Mouse (Mus musculus): ENCODE measurements around the gene Fgfr2. TPM values are rescaled to one million over a fixed set of nuclear protein-coding genes. Genes with fewer than 3 reads are reported as not detected.
A peak's percentile ranks its signal among the peaks of the same experiment; 100 is the strongest.

Gene Fgfr2
- polyA plus RNA-seq, 1 experiment from 2014 or later = 11.2 TPM

- Histone ChIP-seq H3K36me3 (replicated peaks; ENCODE audit: insufficient read depth, low read length) (peaks cover 3% of the 10 kb centered on the region; the same call in 1 of the 2 replicates), H3K4me2 (ENCODE audit: low read depth, low read length) (no peak overlapping the region), H3K4me1 (ENCODE audit: insufficient read depth) (no peaks in the 10 kb centered on the region), H3K27ac (ENCODE audit: low read depth) (no peak overlapping the region), H3K4me3 (ENCODE audit: low read depth, low read length) (no peak overlapping the region), H3K27me3 (ENCODE audit: insufficient read depth, low read length) (no peaks in the 10 kb centered on the region), H3K9ac (replicated peaks) (no peak overlapping the region), H3K9me3 (ENCODE audit: low read length) (no peaks in the 10 kb centered on the region)
- ATAC-seq = no peak
- 86% methylated on average over 14 of the region's 14 CpGs for WGBS (ENCODE audit: insufficient replicate concordance)
- TF ChIP-seq EP300 (IDR thresholded peaks at IDR 0.05; ENCODE audit: low read depth) (no peak), CTCF (IDR thresholded peaks at IDR 0.05; ENCODE audit: low read depth) (no peak)
- no peak for DNase-seq
These were observed 2212.3 kb downstream of the Fgfr2 start for GRCm38 (mm10) chr7:130910841-130911240.

- WGBS (ENCODE audit: insufficient replicate concordance) = 77% methylated on average over 13 of the region's 13 CpGs
- ATAC-seq = peak; percentile 55
- Histone ChIP-seq H3K4me1 (ENCODE audit: insufficient read depth) (no peaks in the 10 kb centered on the region), H3K27me3 (ENCODE audit: insufficient read depth, low read length) (no peaks in the 10 kb centered on the region), H3K36me3 (replicated peaks; ENCODE audit: insufficient read depth, low read length) (peaks cover 13% of the 10 kb centered on the region), H3K9me3 (ENCODE audit: low read length) (no peaks in the 10 kb centered on the region), H3K9ac (replicated peaks) (no peak overlapping the region), H3K27ac (ENCODE audit: low read depth) (no peak overlapping the region), H3K4me2 (ENCODE audit: low read depth, low read length) (no peak overlapping the region), H3K4me3 (ENCODE audit: low read depth, low read length) (no peak overlapping the region)
- TF ChIP-seq EP300 (IDR thresholded peaks at IDR 0.05; ENCODE audit: low read depth) (no peak), CTCF (IDR thresholded peaks at IDR 0.05; ENCODE audit: low read depth) (no peak)
- no peak for DNase-seq
These were observed 2218.4 kb downstream of the Fgfr2 start for GRCm38 (mm10) chr7:130904571-130905365.

GRCm38 (mm10) chr7:130903505-130904074 lies 2219.6 kb downstream of the Fgfr2 start:
- ATAC-seq (peak; percentile 41), DNase-seq (peak; percentile 33)
- Histone ChIP-seq H3K9me3 (ENCODE audit: low read length) (no peaks in the 10 kb centered on the region), H3K36me3 (replicated peaks; ENCODE audit: insufficient read depth, low read length) (peaks cover 16% of the 10 kb centered on the region), H3K27ac (ENCODE audit: low read depth) (peak overlapping the region; percentile 24; the same call in 1 of the 2 replicates), H3K9ac (replicated peaks) (no peak overlapping the region), H3K4me2 (ENCODE audit: low read depth, low read length) (peak overlapping the region; percentile 44), H3K27me3 (ENCODE audit: insufficient read depth, low read length) (no peaks in the 10 kb centered on the region), H3K4me1 (ENCODE audit: insufficient read depth) (no peaks in the 10 kb centered on the region), H3K4me3 (ENCODE audit: low read depth, low read length) (peak overlapping the region; percentile 29)
- TF ChIP-seq CTCF (IDR thresholded peaks at IDR 0.05; ENCODE audit: low read depth) = no peak
- 39% methylated on average over 16 of the region's 16 CpGs for WGBS (ENCODE audit: insufficient replicate concordance)

DNA sequence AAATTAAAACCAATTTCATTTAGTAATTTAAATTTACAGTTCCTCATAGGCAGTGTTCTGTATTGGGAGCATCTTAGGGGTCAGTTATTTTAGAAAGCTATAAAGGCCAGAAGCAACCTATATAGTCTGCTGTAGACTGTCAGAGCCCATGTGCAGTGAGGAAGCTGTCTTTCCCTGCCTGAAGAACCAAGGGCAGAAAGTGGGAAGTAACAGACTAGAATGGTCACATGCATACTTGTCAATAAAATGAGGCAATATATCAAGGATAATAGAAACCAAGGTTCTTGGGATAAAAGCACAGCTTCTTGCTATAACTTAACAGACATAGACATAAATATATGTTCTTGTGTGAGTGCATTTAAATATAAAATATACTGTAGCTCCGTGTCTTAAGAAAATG lies 2220.2 kb downstream of the Fgfr2 start:
- peaks cover 16% of the 10 kb centered on the region for H3K36me3 ChIP-seq (replicated peaks; ENCODE audit: insufficient read depth, low read length)
- H3K27me3 ChIP-seq (ENCODE audit: insufficient read depth, low read length) = no peaks in the 10 kb centered on the region
- H3K4me1 ChIP-seq (ENCODE audit: insufficient read depth) = no peaks in the 10 kb centered on the region
- H3K9ac ChIP-seq (replicated peaks) = no peak overlapping the region
- no peak overlapping the region for H3K4me3 ChIP-seq (ENCODE audit: low read depth, low read length)
- peak overlapping the region; percentile 24; the same call in 1 of the 2 replicates for H3K27ac ChIP-seq (ENCODE audit: low read depth)
- no peaks in the 10 kb centered on the region for H3K9me3 ChIP-seq (ENCODE audit: low read length)
- DNase-seq (no peak), ATAC-seq (no peak)
- H3K4me2 ChIP-seq (ENCODE audit: low read depth, low read length) = no peak overlapping the region
- TF ChIP-seq EP300 (IDR thresholded peaks at IDR 0.05; ENCODE audit: low read depth) (no peak), CTCF (IDR thresholded peaks at IDR 0.05; ENCODE audit: low read depth) (no peak)
- 83% methylated on average over 1 of the region's 1 CpGs for WGBS (ENCODE audit: insufficient replicate concordance)

- Histone ChIP-seq H3K4me2 (ENCODE audit: low read depth, low read length) (no peak overlapping the region), H3K9ac (replicated peaks) (no peak overlapping the region), H3K9me3 (ENCODE audit: low read length) (no peaks in the 10 kb centered on the region), H3K27ac (ENCODE audit: low read depth) (peak overlapping the region; percentile 60; the same call in 1 of the 2 replicates), H3K4me3 (ENCODE audit: low read depth, low read length) (no peak overlapping the region), H3K4me1 (ENCODE audit: insufficient read depth) (no peaks in the 10 kb centered on the region), H3K27me3 (ENCODE audit: insufficient read depth, low read length) (no peaks in the 10 kb centered on the region), H3K36me3 (replicated peaks; ENCODE audit: insufficient read depth, low read length) (peaks cover 23% of the 10 kb centered on the region)
- DNase-seq = no peak
- WGBS (ENCODE audit: insufficient replicate concordance) = 53% methylated on average over 5 of the region's 5 CpGs
- TF ChIP-seq CTCF (IDR thresholded peaks at IDR 0.05; ENCODE audit: low read depth) (no peak), EP300 (IDR thresholded peaks at IDR 0.05; ENCODE audit: low read depth) (no peak)
- ATAC-seq = no peak
These were observed 2222.8 kb downstream of the Fgfr2 start for GRCm38 (mm10) chr7:130900233-130900848.

- Histone ChIP-seq H3K36me3 (replicated peaks; ENCODE audit: insufficient read depth, low read length) (peaks cover 15% of the 10 kb centered on the region), H3K9me3 (ENCODE audit: low read length) (no peaks in the 10 kb centered on the region), H3K9ac (replicated peaks) (no peak overlapping the region), H3K27ac (ENCODE audit: low read depth) (no peak overlapping the region), H3K4me2 (ENCODE audit: low read depth, low read length) (no peak overlapping the region), H3K4me1 (ENCODE audit: insufficient read depth) (no peaks in the 10 kb centered on the region), H3K4me3 (ENCODE audit: low read depth, low read length) (no peak overlapping the region), H3K27me3 (ENCODE audit: insufficient read depth, low read length) (no peaks in the 10 kb centered on the region)
- 81% methylated on average over 4 of the region's 4 CpGs for WGBS (ENCODE audit: insufficient replicate concordance)
- DNase-seq (no peak), ATAC-seq (no peak)
- no peak for TF ChIP-seq EP300 (IDR thresholded peaks at IDR 0.05; ENCODE audit: low read depth)
- peak; percentile 27; the same call in 1 of the 2 replicates for TF ChIP-seq CTCF (IDR thresholded peaks at IDR 0.05; ENCODE audit: low read depth)
These were observed 2224.8 kb downstream of the Fgfr2 start for GRCm38 (mm10) chr7:130898373-130898772.

Data from liver, postnatal 0 days (tissue).